Mouse (Mus musculus) heart, embryonic 14.5 days (tissue): ENCODE data around the gene Cpt1b. TPM values are rescaled to one million over a fixed set of nuclear protein-coding genes. Genes with fewer than 3 reads are reported as not detected.

Experiments used
- ATAC-seq: fragments of 200-750 bp; cut with Nextera tagmentation; 2 replicates; pipeline ENCODE4 v1.8.0; 2017; ENCODE audit warnings: low read depth, moderate TSS enrichment; ENCODE audit not compliant: insufficient number of reproducible peaks, insufficient read depth, low FRiP score
- H3K27ac ChIP-seq, 2 experiments: fragments of 200-500 bp in 1 of 2; fragments of 300-500 bp in 1 of 2; sonication (generic) in 1 of 2; replicated peaks in 1 of 2; 2 replicates each; pipeline ENCODE4 v1.5.1; 2012 to 2014; ENCODE audit warnings: low read depth in 2 of 2, low read length in 2 of 2, control low read depth in 1 of 2, mild to moderate bottlenecking in 1 of 2, mixed read lengths in 1 of 2; ENCODE audit not compliant: control insufficient read depth in 1 of 2, insufficient read depth in 1 of 2
- H3K27me3 ChIP-seq: fragments of 300-500 bp; sonication (generic); 2 replicates; pipeline ENCODE4 v1.6.1; 2014; ENCODE audit warnings: mild to moderate bottlenecking, low read length, control low read depth; ENCODE audit not compliant: control insufficient read depth, insufficient read depth
- H3K36me3 ChIP-seq: fragments of 300-500 bp; sonication (generic); 2 replicates; pipeline ENCODE4 v1.6.1; 2014; ENCODE audit warnings: mild to moderate bottlenecking, control low read depth, low read length, mixed read lengths; ENCODE audit not compliant: control insufficient read depth, insufficient read depth
- H3K4me1 ChIP-seq, 2 experiments: fragments of 200-500 bp in 1 of 2; fragments of 300-500 bp in 1 of 2; sonication (generic) in 1 of 2; 2 replicates each; pipeline ENCODE4 v1.6.1; 2012 to 2014; ENCODE audit warnings: low read length in 2 of 2, control low read depth in 1 of 2, mixed read lengths in 1 of 2; ENCODE audit not compliant: control insufficient read depth in 2 of 2, insufficient read depth in 2 of 2
- H3K4me2 ChIP-seq: fragments of 300-500 bp; sonication (generic); 2 replicates; pipeline ENCODE4 v1.6.1; 2014; ENCODE audit warnings: mild to moderate bottlenecking, low read length
- H3K4me3 ChIP-seq, 2 experiments: fragments of 200-500 bp in 1 of 2; fragments of 300-500 bp in 1 of 2; sonication (generic) in 1 of 2; 2 replicates each; pipeline ENCODE4 v1.5.1; 2012 to 2014; ENCODE audit warnings: low read length in 2 of 2, mild to moderate bottlenecking in 2 of 2, control low read depth in 1 of 2, low read depth in 1 of 2, moderate library complexity in 1 of 2; ENCODE audit not compliant: control insufficient read depth in 1 of 2, insufficient read depth in 1 of 2
- H3K9ac ChIP-seq: fragments of 300-500 bp; sonication (generic); 2 replicates; pipeline ENCODE4 v1.6.1; 2014; ENCODE audit warnings: mild to moderate bottlenecking, low read length
- H3K9me3 ChIP-seq: fragments of 300-500 bp; sonication (generic); 2 replicates; pipeline ENCODE4 v1.6.1; 2016; ENCODE audit warnings: low read length, control low read depth; ENCODE audit not compliant: control insufficient read depth
- WGBS: fragments of 180-500 bp; shearing (Covaris S2); extraction: QIAGEN DNeasy Blood & Tissue Kit; methylation state at CpG from one replicate; pipeline ENCODE4 v1.1.7; 2014; 5-methylcytosine and 5-hydroxymethylcytosine counted together
- polyA plus RNA-seq: library from polyadenylated mRNA; unstranded; fragments of >200 nt; fragmentation: Nextera tagmentation; extraction: Ambion mirVana; gene quantifications from 2 replicates; pipeline ENCODE4 v1.2.1, GENCODE M21; 2014

Gene Cpt1b
- 190 and 218 TPM in 2 replicates for polyA plus RNA-seq

DNA sequence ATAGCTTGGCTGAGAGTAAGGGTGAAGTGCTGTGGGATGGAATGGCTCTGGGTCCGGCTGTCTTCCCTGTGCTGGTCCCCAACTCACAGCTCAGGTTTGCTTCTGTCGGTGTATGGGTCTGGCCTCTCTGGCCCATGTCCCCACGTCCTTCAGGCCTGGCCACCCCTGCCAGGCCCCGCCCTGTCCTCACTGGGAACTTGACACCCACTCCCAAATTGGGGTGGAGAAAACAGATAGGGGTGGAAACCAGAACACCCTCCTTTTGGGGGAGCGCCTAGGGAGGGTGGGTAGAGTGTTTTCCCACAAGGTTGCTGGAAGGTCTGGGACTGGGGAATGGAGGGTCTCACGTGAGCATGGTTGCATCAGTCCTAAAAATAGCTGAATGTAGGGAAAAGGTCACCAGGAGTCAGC, at the start of gene Cpt1b:
Cpt1b (minus strand) TSS at position 153 of the 411 bp plus-strand sequence.
- H3K4me2 ChIP-seq: peak within 1 kb of the TSS; percentile 75
- peak within 1 kb of the TSS; percentile 61 to 76 for H3K4me3 ChIP-seq
- H3K36me3 ChIP-seq: peaks cover 62% of the 10 kb centered on the region
- no peaks in the 10 kb centered on the region for H3K9me3 ChIP-seq
- peak; percentile 74 for ATAC-seq
- H3K4me1 ChIP-seq: peaks cover 25 to 38% of the 10 kb centered on the region in 2 experiments
- peak within 1 kb of the TSS; percentile 95 for H3K9ac ChIP-seq
- peak within 1 kb of the TSS; percentile 99 to 100 for H3K27ac ChIP-seq
- no peaks in the 10 kb centered on the region for H3K27me3 ChIP-seq
- WGBS: 16% methylated on average over 6 of the region's 6 CpGs

DNA sequence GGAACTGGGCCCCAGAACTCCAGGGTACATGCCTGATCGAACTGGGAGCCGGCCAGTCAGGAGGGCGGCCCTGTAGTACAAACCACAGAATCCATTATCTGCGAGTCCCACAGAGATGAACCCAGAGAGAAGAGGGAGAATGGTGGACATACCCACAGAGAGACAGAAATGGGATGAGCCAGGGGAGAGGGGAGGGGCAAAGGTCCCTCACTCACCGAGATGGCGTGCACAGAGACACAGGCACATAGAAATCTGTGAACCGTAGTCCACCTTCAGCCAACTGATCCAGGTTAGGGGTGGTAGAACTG, 49.6 kb upstream of the Cpt1b start:
- 0 out of 4 replicates have a peak overlapping the region, but pooled peaks of 1 of the 2 experiments have one; percentile 81 for H3K27ac ChIP-seq
- H3K9ac ChIP-seq: peak overlapping the region; percentile 81; the same call in 1 of the 2 replicates

DNA sequence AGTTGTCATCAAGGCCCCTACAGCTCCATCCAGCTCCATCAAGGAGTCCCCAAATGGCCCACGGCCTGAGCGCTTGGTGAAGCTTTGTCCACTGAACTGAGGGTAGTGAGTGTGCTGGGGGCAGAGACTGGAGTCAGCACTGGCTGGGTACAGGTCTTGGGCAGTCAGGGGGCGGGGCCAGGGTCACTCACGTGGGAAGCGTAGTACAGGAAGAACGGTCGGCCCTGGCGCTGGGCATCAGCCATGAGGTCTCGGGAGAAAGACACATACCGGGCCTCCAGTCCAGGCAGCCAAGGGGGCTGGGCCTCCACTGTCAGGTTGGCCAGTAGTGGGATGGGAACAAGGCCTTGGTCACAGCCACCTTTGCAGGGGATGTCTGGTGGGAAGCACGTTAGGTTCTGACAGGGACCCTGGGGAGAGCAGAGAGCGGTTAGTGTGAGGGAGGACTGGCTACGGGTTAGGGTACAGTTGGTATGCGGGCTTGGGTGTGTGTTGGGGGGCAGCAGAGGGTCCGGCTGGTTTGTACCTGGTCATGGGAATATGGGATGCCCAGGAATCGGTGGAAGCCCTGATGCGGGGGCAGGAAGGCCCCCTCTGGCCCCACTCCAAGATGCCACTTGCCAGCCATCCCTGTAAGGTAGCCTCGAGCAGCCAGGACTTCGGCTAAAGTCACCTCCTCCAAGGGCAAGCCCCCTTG, 49.1 kb upstream of the Cpt1b start:
- Histone ChIP-seq H3K9ac (no peak overlapping the region), H3K4me2 (no peak overlapping the region), H3K27ac (no peak overlapping the region), H3K4me3 (no peak overlapping the region), H3K27me3 (no peaks in the 10 kb centered on the region), H3K4me1 (peaks cover 5 to 14% of the 10 kb centered on the region in 2 experiments; a peak in 3 of 4 replicates), H3K36me3 (no peaks in the 10 kb centered on the region), H3K9me3 (no peaks in the 10 kb centered on the region)
- WGBS: 93% methylated on average over 19 of the region's 19 CpGs
- ATAC-seq: no peak

More for the DNA sequence above, 49.6 kb upstream of the Cpt1b start:
- peaks cover 6 to 17% of the 10 kb centered on the region in 2 experiments; a peak in 3 of 4 replicates for H3K4me1 ChIP-seq
- H3K9me3 ChIP-seq: no peaks in the 10 kb centered on the region
- no peaks in the 10 kb centered on the region for H3K36me3 ChIP-seq
- no peak for ATAC-seq
- H3K4me3 ChIP-seq: peak overlapping the region; percentile 62 to 84
- no peaks in the 10 kb centered on the region for H3K27me3 ChIP-seq
- peak overlapping the region; percentile 94 for H3K4me2 ChIP-seq
- WGBS: 88% methylated on average over 7 of the region's 7 CpGs

DNA sequence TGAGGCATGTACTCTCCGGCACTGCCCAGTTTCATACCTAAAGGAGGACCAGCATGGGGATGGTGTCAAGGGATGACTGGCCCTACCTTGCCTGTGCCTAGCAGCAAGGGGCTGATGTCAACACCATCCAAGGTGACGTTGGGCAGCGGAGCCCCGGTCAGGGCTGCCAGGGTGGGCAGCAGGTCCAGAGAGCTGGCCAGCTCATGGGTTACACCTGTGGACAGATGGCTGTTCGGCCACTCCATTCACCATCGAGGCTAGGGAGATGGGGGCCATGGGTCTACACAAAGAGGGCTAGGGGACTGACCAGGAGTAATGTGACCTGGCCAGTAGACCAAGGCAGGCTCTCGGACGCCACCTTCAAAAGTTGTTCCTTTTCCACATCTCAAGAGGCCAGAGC, 48.3 kb upstream of the Cpt1b start:
- Histone ChIP-seq H3K27ac (no peak overlapping the region), H3K4me1 (peaks cover 5 to 14% of the 10 kb centered on the region in 2 experiments; a peak in 3 of 4 replicates), H3K36me3 (no peaks in the 10 kb centered on the region), H3K9me3 (no peaks in the 10 kb centered on the region), H3K4me3 (no peak overlapping the region), H3K27me3 (no peaks in the 10 kb centered on the region), H3K4me2 (no peak overlapping the region), H3K9ac (no peak overlapping the region)
- ATAC-seq: no peak
- WGBS: 95% methylated on average over 8 of the region's 8 CpGs

DNA sequence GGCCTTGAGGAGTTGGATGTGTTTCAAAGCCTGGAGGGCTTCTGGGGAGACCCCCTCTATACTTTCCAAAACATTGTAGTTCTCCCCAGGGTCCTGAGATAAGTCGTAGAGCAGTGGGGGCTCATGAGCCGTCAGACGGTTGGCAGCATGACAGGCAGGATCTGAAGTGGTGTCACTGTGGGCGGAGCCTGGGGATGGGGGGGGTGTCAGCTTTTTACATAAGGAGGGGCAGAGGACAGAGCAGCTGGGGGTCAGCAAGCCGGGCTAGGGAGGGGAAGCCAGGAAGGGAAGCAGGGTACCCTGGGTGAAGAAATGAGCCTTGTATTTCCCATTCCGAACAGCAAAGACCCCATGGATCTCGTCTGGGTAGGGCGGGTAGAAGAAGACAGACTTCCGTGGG, 47.7 kb upstream of the Cpt1b start:
- H3K4me1 ChIP-seq: peaks cover 5 to 14% of the 10 kb centered on the region in 2 experiments; a peak in 3 of 4 replicates
- H3K4me2 ChIP-seq: no peak overlapping the region
- H3K9ac ChIP-seq: no peak overlapping the region
- no peak overlapping the region for H3K27ac ChIP-seq
- WGBS: 63% methylated on average over 9 of the region's 9 CpGs
- no peaks in the 10 kb centered on the region for H3K9me3 ChIP-seq
- no peaks in the 10 kb centered on the region for H3K36me3 ChIP-seq
- no peaks in the 10 kb centered on the region for H3K27me3 ChIP-seq
- no peak for ATAC-seq
- H3K4me3 ChIP-seq: no peak overlapping the region

DNA sequence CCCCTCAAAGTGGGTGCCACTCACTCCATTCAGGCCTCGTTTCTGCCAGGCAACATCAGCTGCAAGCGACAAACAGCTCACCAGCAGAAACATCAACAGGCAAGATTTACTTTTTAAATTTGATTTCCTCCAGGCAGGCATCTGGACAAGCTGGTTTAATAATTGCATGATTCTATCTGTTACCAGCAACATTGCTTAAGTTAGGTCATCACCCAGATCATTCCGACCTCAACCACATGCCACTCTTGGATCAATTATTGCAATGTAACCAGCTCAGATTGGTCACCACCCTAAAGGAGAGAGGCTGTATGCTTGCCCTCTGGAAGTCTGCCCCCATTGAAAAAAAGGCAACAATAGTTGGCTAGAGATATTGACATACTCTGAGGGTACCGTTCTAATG, 45.8 kb upstream of the Cpt1b start:
- Histone ChIP-seq H3K9ac (no peak overlapping the region), H3K27me3 (no peaks in the 10 kb centered on the region), H3K4me3 (no peak overlapping the region), H3K27ac (no peak overlapping the region), H3K4me2 (no peak overlapping the region), H3K9me3 (no peaks in the 10 kb centered on the region), H3K36me3 (no peaks in the 10 kb centered on the region), H3K4me1 (peaks cover 5 to 9% of the 10 kb centered on the region in 2 experiments; a peak in 3 of 4 replicates)
- 83% methylated on average over 4 of the region's 4 CpGs for WGBS
- no peak for ATAC-seq

DNA sequence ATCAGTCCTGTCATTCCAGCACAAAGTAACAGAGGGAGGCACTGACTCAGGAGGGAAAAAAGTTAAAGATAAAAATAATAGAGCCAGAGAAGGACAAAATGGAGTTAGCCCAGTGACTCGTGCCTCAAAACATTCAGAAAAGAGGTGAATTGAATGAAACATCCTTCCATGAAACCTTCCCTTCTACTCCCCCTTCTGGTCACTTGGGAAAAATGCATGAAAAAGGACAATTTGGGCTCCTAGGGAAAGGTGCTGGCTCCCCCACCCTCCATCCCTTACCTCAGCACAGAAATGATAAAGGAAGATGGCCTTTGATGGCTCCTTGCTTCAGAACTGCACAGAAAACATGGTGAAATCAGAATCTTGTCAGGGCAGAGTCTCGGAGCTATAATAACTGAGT, 42.9 kb upstream of the Cpt1b start:
- H3K4me2 ChIP-seq: no peak overlapping the region
- no peaks in the 10 kb centered on the region for H3K27me3 ChIP-seq
- no peaks in the 10 kb centered on the region for H3K36me3 ChIP-seq
- 36% methylated on average over 2 of the region's 2 CpGs for WGBS
- ATAC-seq: no peak
- H3K4me3 ChIP-seq: no peak overlapping the region
- no peaks in the 10 kb centered on the region for H3K4me1 ChIP-seq
- no peak overlapping the region for H3K27ac ChIP-seq
- H3K9me3 ChIP-seq: no peaks in the 10 kb centered on the region
- H3K9ac ChIP-seq: no peak overlapping the region

DNA sequence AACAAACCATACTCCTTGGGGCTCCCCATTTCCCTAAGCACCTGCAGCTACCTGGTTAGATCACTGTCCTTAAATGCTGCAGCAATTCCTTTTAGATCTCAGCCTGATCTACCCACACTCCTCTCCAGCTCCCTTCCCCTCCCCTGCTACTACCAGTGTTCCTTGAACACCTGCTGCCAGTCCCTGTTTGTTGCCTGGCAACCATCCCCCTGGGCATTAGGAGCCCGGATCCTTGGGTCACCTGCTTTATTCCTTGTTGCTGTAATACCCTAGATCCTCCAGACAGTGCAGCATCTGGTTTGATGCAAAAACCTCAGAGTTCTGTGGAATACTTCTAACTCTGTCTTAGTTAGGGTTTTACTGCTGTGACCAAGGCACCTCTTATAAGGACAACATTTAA, 39.4 kb upstream of the Cpt1b start:
- no peaks in the 10 kb centered on the region for H3K36me3 ChIP-seq
- H3K4me3 ChIP-seq: no peak overlapping the region
- 9% methylated on average over 1 of the region's 1 CpGs for WGBS
- no peak for ATAC-seq
- no peak overlapping the region for H3K9ac ChIP-seq
- no peaks in the 10 kb centered on the region; the same call in 1 of the 2 replicates for H3K27me3 ChIP-seq
- H3K4me2 ChIP-seq: no peak overlapping the region
- no peaks in the 10 kb centered on the region for H3K4me1 ChIP-seq
- H3K9me3 ChIP-seq: no peaks in the 10 kb centered on the region
- H3K27ac ChIP-seq: no peak overlapping the region
